Mouse (Mus musculus): ENCODE results near the gene Dll4. TPM values are rescaled to one million over a fixed set of nuclear protein-coding genes. Genes with fewer than 3 reads are reported as not detected.
A peak's percentile ranks its signal among the peaks of the same experiment; 100 is the strongest.

Gene Dll4
- polyA plus RNA-seq, 1 experiment = not detected

GRCm38 (mm10) chr2:119330795-119331194 lies 5.2 kb downstream of the Dll4 start:
- Histone ChIP-seq H3K4me1 (peaks cover 30% of the 10 kb centered on the region), H3K36me3 (replicated peaks; ENCODE audit: low read length) (no peaks in the 10 kb centered on the region), H3K4me3 (replicated peaks) (no peak overlapping the region), H3K9me3 (no peaks in the 10 kb centered on the region), H3K27me3 (replicated peaks) (peaks cover 80% of the 10 kb centered on the region)
- TF ChIP-seq FLI1 (IDR thresholded peaks at IDR 0.05; ENCODE audit: low read length) = no peak
- TF ChIP-seq GATA1 (IDR thresholded peaks at IDR 0.05; ENCODE audit: borderline replicate concordance, low read length) = no peak

- Histone ChIP-seq H3K9me3 (no peaks in the 10 kb centered on the region), H3K4me1 (peaks cover 30% of the 10 kb centered on the region), H3K4me3 (replicated peaks) (no peak overlapping the region), H3K36me3 (replicated peaks; ENCODE audit: low read length) (no peaks in the 10 kb centered on the region), H3K27me3 (replicated peaks) (peaks cover 67% of the 10 kb centered on the region)
- no peak for TF ChIP-seq GATA1 (IDR thresholded peaks at IDR 0.05; ENCODE audit: borderline replicate concordance, low read length)
- no peak for TF ChIP-seq FLI1 (IDR thresholded peaks at IDR 0.05; ENCODE audit: low read length)
Measured at GRCm38 (mm10) chr2:119332177-119332661, 6.6 kb downstream of the Dll4 start.

- TF ChIP-seq GATA1 (IDR thresholded peaks at IDR 0.05; ENCODE audit: borderline replicate concordance, low read length) = no peak
- no peak for TF ChIP-seq FLI1 (IDR thresholded peaks at IDR 0.05; ENCODE audit: low read length)
- H3K27me3 ChIP-seq (replicated peaks) = peaks cover 50% of the 10 kb centered on the region
- peaks cover 41% of the 10 kb centered on the region for H3K4me1 ChIP-seq
- no peak overlapping the region for H3K4me3 ChIP-seq (replicated peaks)
- H3K9me3 ChIP-seq = no peaks in the 10 kb centered on the region
- no peaks in the 10 kb centered on the region for H3K36me3 ChIP-seq (replicated peaks; ENCODE audit: low read length)
Measured at GRCm38 (mm10) chr2:119334135-119334534, 8.6 kb downstream of the Dll4 start.

DNA sequence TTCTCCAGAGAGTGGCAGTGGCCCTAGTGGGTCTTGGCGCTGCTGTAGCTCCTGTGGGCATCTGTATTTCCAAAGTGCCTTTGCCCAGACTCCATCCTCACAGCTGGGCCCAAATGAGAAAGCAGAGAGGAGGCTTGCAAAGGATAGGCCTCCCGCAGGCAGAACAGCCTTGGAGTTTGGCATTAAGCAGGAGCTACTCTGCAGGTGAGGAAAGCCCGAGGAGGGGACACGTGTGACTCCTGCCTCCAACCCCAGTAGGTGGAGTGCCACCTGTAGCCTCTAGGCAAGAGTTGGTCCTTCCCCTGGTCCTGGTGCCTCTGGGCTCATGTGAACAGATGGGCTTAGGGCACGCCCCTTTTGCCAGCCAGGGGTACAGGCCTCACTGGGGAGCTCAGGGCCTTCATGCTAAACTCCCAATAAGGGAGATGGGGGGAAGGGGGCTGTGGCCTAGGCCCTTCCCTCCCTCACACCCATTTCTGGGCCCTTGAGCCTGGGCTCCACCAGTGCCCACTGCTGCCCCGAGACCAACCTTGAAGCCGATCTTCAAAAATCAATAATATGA lies 9.5 kb downstream of the Dll4 start:
- H3K36me3 ChIP-seq (replicated peaks; ENCODE audit: low read length) = peaks cover under 1% of the 10 kb centered on the region
- peaks cover 44% of the 10 kb centered on the region for H3K4me1 ChIP-seq
- no peak for TF ChIP-seq FLI1 (IDR thresholded peaks at IDR 0.05; ENCODE audit: low read length)
- no peak for TF ChIP-seq GATA1 (IDR thresholded peaks at IDR 0.05; ENCODE audit: borderline replicate concordance, low read length)
- no peak overlapping the region for H3K4me3 ChIP-seq (replicated peaks)
- H3K27me3 ChIP-seq (replicated peaks) = peaks cover 42% of the 10 kb centered on the region
- peaks cover under 1% of the 10 kb centered on the region for H3K9me3 ChIP-seq

DNA sequence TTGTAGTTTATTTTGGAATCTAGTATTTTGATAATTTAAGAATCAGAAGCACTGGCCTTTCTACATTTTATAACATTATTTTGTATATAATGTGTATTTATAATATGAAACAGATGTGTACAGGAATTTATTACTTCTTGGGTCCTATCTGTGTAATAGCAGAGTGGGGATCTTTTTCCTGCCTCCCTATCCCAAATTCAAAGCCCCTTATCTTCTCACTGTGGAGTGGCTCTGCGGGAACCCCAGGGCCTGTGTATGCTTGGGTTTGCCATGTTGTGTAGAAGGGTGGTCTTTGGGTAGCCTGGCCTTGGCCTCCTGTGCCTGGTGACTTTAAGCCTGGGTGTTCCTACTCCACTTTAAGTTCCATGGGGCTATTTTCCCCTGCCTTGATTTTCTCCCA lies 10.0 kb downstream of the Dll4 start:
- TF ChIP-seq FLI1 (IDR thresholded peaks at IDR 0.05; ENCODE audit: low read length) (no peak), GATA1 (IDR thresholded peaks at IDR 0.05; ENCODE audit: borderline replicate concordance, low read length) (no peak)
- Histone ChIP-seq H3K9me3 (peaks cover 6% of the 10 kb centered on the region), H3K4me1 (peaks cover 44% of the 10 kb centered on the region), H3K4me3 (replicated peaks) (no peak overlapping the region), H3K27me3 (replicated peaks) (peaks cover 38% of the 10 kb centered on the region), H3K36me3 (replicated peaks; ENCODE audit: low read length) (peaks cover 3% of the 10 kb centered on the region)

- no peak overlapping the region for H3K4me3 ChIP-seq (replicated peaks)
- TF ChIP-seq GATA1 (IDR thresholded peaks at IDR 0.05; ENCODE audit: borderline replicate concordance, low read length) (no peak), FLI1 (IDR thresholded peaks at IDR 0.05; ENCODE audit: low read length) (no peak)
- peaks cover 33% of the 10 kb centered on the region for H3K27me3 ChIP-seq (replicated peaks)
- peaks cover 3% of the 10 kb centered on the region for H3K36me3 ChIP-seq (replicated peaks; ENCODE audit: low read length)
- H3K9me3 ChIP-seq = peaks cover 8% of the 10 kb centered on the region
- H3K4me1 ChIP-seq = peaks cover 44% of the 10 kb centered on the region
Measured at GRCm38 (mm10) chr2:119336002-119336401, 10.4 kb downstream of the Dll4 start.

- Histone ChIP-seq H3K9me3 (peaks cover 8% of the 10 kb centered on the region), H3K4me1 (peaks cover 44% of the 10 kb centered on the region), H3K36me3 (replicated peaks; ENCODE audit: low read length) (peaks cover 3% of the 10 kb centered on the region), H3K4me3 (replicated peaks) (peak overlapping the region; percentile 64), H3K27me3 (replicated peaks) (peaks cover 28% of the 10 kb centered on the region)
- TF ChIP-seq FLI1 (IDR thresholded peaks at IDR 0.05; ENCODE audit: low read length) = no peak
- no peak for TF ChIP-seq GATA1 (IDR thresholded peaks at IDR 0.05; ENCODE audit: borderline replicate concordance, low read length)
Measured at GRCm38 (mm10) chr2:119336470-119336869, 10.9 kb downstream of the Dll4 start.

GRCm38 (mm10) chr2:119337425-119338265 lies 12.1 kb downstream of the Dll4 start:
- peaks cover 17% of the 10 kb centered on the region for H3K9me3 ChIP-seq
- peak overlapping the region; percentile 89 for H3K4me3 ChIP-seq (replicated peaks)
- peaks cover 3% of the 10 kb centered on the region for H3K36me3 ChIP-seq (replicated peaks; ENCODE audit: low read length)
- H3K4me1 ChIP-seq = peaks cover 44% of the 10 kb centered on the region
- peaks cover 18% of the 10 kb centered on the region for H3K27me3 ChIP-seq (replicated peaks)
- TF ChIP-seq GATA1 (IDR thresholded peaks at IDR 0.05; ENCODE audit: borderline replicate concordance, low read length) (no peak), FLI1 (IDR thresholded peaks at IDR 0.05; ENCODE audit: low read length) (no peak)

- peaks cover 21% of the 10 kb centered on the region for H3K9me3 ChIP-seq
- TF ChIP-seq GATA1 (IDR thresholded peaks at IDR 0.05; ENCODE audit: borderline replicate concordance, low read length) (no peak), FLI1 (IDR thresholded peaks at IDR 0.05; ENCODE audit: low read length) (no peak)
- H3K36me3 ChIP-seq (replicated peaks; ENCODE audit: low read length) = peaks cover 3% of the 10 kb centered on the region
Measured at GRCm38 (mm10) chr2:119344537-119345138, 19.1 kb downstream of the Dll4 start.

More at GRCm38 (mm10) chr2:119344537-119345138, 19.1 kb downstream of the Dll4 start:
- Histone ChIP-seq H3K4me3 (replicated peaks) (no peak overlapping the region), H3K4me1 (peaks cover 12% of the 10 kb centered on the region), H3K27me3 (replicated peaks) (peaks cover 5% of the 10 kb centered on the region)
